Mouse (Mus musculus): ENCODE results near the gene Ntn1. TPM values are rescaled to one million over a fixed set of nuclear protein-coding genes. Genes with fewer than 3 reads are reported as not detected.

The Ntn1 gene
- polyA plus RNA-seq, 1 experiment from 2014 or later: 1.7 TPM

DNA sequence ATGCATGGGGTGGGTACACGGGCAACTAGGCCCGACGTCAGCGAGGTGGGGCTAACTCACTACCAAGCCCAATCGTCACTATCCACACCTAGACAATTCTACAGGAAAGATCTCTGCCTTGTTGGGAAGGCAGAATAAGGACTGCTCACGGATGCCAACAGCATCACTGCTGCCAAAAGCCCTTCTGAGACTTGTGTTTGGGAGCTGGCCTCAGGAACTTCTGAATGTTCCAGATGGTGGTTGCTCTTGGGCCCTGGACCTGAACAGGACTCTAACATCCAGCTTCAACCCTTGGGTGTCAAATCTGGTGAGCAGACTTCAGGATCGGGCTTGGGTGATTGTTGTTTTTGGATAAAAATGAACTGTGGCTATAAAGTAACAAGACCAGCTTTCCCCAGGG, 61.3 kb downstream of the Ntn1 start:
- no peaks in the 10 kb centered on the region for H3K9me3 ChIP-seq (ENCODE audit: control insufficient read depth, low read length)
- 93% methylated on average over 7 of the region's 7 CpGs for WGBS
- H3K36me3 ChIP-seq (ENCODE audit: control insufficient read depth, insufficient read depth, low read length): no peaks in the 10 kb centered on the region
- H3K4me2 ChIP-seq (ENCODE audit: low read depth, low read length): no peak overlapping the region
- no peak overlapping the region for H3K4me3 ChIP-seq (ENCODE audit: low read length)
- ATAC-seq (ENCODE audit: low read depth): no peak
- H3K4me1 ChIP-seq (replicated peaks; ENCODE audit: control insufficient read depth, insufficient read depth, low read length): peaks cover 17% of the 10 kb centered on the region
- no peak overlapping the region for H3K27ac ChIP-seq (ENCODE audit: low read length)
- no peak overlapping the region for H3K9ac ChIP-seq (ENCODE audit: low read length)
- no peaks in the 10 kb centered on the region for H3K27me3 ChIP-seq (ENCODE audit: control insufficient read depth, insufficient read depth, low read depth, low read length)

GRCm38 (mm10) chr11:68331676-68332265, 68.9 kb downstream of the Ntn1 start:
- Histone ChIP-seq H3K9ac (ENCODE audit: low read length) (no peak overlapping the region), H3K27ac (ENCODE audit: low read length) (no peak overlapping the region), H3K27me3 (ENCODE audit: control insufficient read depth, insufficient read depth, low read depth, low read length) (no peaks in the 10 kb centered on the region), H3K9me3 (ENCODE audit: control insufficient read depth, low read length) (no peaks in the 10 kb centered on the region), H3K4me3 (ENCODE audit: low read length) (no peak overlapping the region), H3K36me3 (ENCODE audit: control insufficient read depth, insufficient read depth, low read length) (no peaks in the 10 kb centered on the region), H3K4me2 (ENCODE audit: low read depth, low read length) (no peak overlapping the region), H3K4me1 (replicated peaks; ENCODE audit: control insufficient read depth, insufficient read depth, low read length) (no peaks in the 10 kb centered on the region; the same call in 1 of the 2 replicates)
- ATAC-seq (ENCODE audit: low read depth): no peak
- WGBS: 77% methylated on average over 13 of the region's 13 CpGs

- ATAC-seq (ENCODE audit: low read depth): no peak
- Histone ChIP-seq H3K9me3 (ENCODE audit: control insufficient read depth, low read length) (no peaks in the 10 kb centered on the region), H3K9ac (ENCODE audit: low read length) (no peak overlapping the region), H3K4me3 (ENCODE audit: low read length) (no peak overlapping the region), H3K27ac (ENCODE audit: low read length) (no peak overlapping the region), H3K4me1 (replicated peaks; ENCODE audit: control insufficient read depth, insufficient read depth, low read length) (no peaks in the 10 kb centered on the region; the same call in 1 of the 2 replicates), H3K4me2 (ENCODE audit: low read depth, low read length) (no peak overlapping the region), H3K27me3 (ENCODE audit: control insufficient read depth, insufficient read depth, low read depth, low read length) (no peaks in the 10 kb centered on the region), H3K36me3 (ENCODE audit: control insufficient read depth, insufficient read depth, low read length) (no peaks in the 10 kb centered on the region)
- WGBS: 64% methylated on average over 6 of the region's 6 CpGs
Measured at GRCm38 (mm10) chr11:68331117-68331437, 69.5 kb downstream of the Ntn1 start.

GRCm38 (mm10) chr11:68330398-68331116, 70.1 kb downstream of the Ntn1 start:
- H3K9me3 ChIP-seq (ENCODE audit: control insufficient read depth, low read length): no peaks in the 10 kb centered on the region
- no peak overlapping the region for H3K9ac ChIP-seq (ENCODE audit: low read length)
- H3K36me3 ChIP-seq (ENCODE audit: control insufficient read depth, insufficient read depth, low read length): no peaks in the 10 kb centered on the region
- H3K27me3 ChIP-seq (ENCODE audit: control insufficient read depth, insufficient read depth, low read depth, low read length): no peaks in the 10 kb centered on the region
- no peak overlapping the region for H3K4me3 ChIP-seq (ENCODE audit: low read length)
- WGBS: 59% methylated on average over 10 of the region's 10 CpGs
- no peak overlapping the region for H3K27ac ChIP-seq (ENCODE audit: low read length)
- H3K4me2 ChIP-seq (ENCODE audit: low read depth, low read length): no peak overlapping the region
- ATAC-seq (ENCODE audit: low read depth): no peak
- no peaks in the 10 kb centered on the region; the same call in 1 of the 2 replicates for H3K4me1 ChIP-seq (replicated peaks; ENCODE audit: control insufficient read depth, insufficient read depth, low read length)

GRCm38 (mm10) chr11:68324863-68325262, 75.8 kb downstream of the Ntn1 start:
- no peak for ATAC-seq (ENCODE audit: low read depth)
- no peak overlapping the region for H3K9ac ChIP-seq (ENCODE audit: low read length)
- no peaks in the 10 kb centered on the region for H3K4me1 ChIP-seq (replicated peaks; ENCODE audit: control insufficient read depth, insufficient read depth, low read length)
- H3K36me3 ChIP-seq (ENCODE audit: control insufficient read depth, insufficient read depth, low read length): no peaks in the 10 kb centered on the region
- WGBS: 84% methylated on average over 2 of the region's 2 CpGs
- H3K27me3 ChIP-seq (ENCODE audit: control insufficient read depth, insufficient read depth, low read depth, low read length): no peaks in the 10 kb centered on the region
- H3K4me3 ChIP-seq (ENCODE audit: low read length): no peak overlapping the region
- H3K9me3 ChIP-seq (ENCODE audit: control insufficient read depth, low read length): no peaks in the 10 kb centered on the region
- H3K27ac ChIP-seq (ENCODE audit: low read length): no peak overlapping the region
- no peak overlapping the region for H3K4me2 ChIP-seq (ENCODE audit: low read depth, low read length)

- H3K36me3 ChIP-seq (ENCODE audit: control insufficient read depth, insufficient read depth, low read length): no peaks in the 10 kb centered on the region
- H3K27ac ChIP-seq (ENCODE audit: low read length): no peak overlapping the region
- H3K27me3 ChIP-seq (ENCODE audit: control insufficient read depth, insufficient read depth, low read depth, low read length): no peaks in the 10 kb centered on the region
- no peak overlapping the region for H3K4me3 ChIP-seq (ENCODE audit: low read length)
- ATAC-seq (ENCODE audit: low read depth): no peak
- no peak overlapping the region for H3K9ac ChIP-seq (ENCODE audit: low read length)
- H3K9me3 ChIP-seq (ENCODE audit: control insufficient read depth, low read length): no peaks in the 10 kb centered on the region
- no peaks in the 10 kb centered on the region for H3K4me1 ChIP-seq (replicated peaks; ENCODE audit: control insufficient read depth, insufficient read depth, low read length)
- no peak overlapping the region for H3K4me2 ChIP-seq (ENCODE audit: low read depth, low read length)
- 66% methylated on average over 7 of the region's 7 CpGs for WGBS
Measured at GRCm38 (mm10) chr11:68321417-68321816, 79.2 kb downstream of the Ntn1 start.

DNA sequence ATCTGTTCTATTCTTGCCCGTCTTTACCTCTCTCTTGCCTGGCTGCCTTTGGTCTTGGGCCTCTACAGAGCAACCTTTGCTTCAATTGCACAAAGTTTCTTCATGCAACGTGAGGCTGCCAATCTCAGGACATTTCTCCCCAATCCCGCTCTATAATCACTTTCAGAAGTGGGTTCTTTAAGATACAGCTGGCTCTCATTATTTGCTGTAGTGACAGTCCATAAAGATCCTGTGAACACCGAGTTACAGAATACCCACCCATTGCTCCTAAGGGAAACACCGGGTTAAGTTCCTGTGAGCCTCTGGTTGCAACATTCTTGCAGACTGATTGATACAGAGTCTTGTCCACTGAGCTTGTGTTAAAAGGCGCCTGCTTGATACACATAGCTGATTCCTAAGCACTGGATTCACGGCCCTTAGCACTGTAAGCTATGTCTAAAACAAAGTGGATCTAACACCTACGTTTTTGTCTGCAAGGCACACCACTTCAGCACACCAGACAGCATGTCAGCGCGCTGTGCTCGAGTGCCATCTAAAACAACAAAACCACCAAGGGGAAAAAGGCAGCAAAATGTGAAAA, 85.0 kb downstream of the Ntn1 start:
- H3K27ac ChIP-seq (ENCODE audit: low read length): no peak overlapping the region
- H3K27me3 ChIP-seq (ENCODE audit: control insufficient read depth, insufficient read depth, low read depth, low read length): no peaks in the 10 kb centered on the region
- ATAC-seq (ENCODE audit: low read depth): no peak
- peaks cover 3% of the 10 kb centered on the region; the same call in 1 of the 2 replicates for H3K9me3 ChIP-seq (ENCODE audit: control insufficient read depth, low read length)
- H3K36me3 ChIP-seq (ENCODE audit: control insufficient read depth, insufficient read depth, low read length): no peaks in the 10 kb centered on the region
- H3K4me2 ChIP-seq (ENCODE audit: low read depth, low read length): no peak overlapping the region
- H3K4me1 ChIP-seq (replicated peaks; ENCODE audit: control insufficient read depth, insufficient read depth, low read length): no peaks in the 10 kb centered on the region
- no peak overlapping the region for H3K9ac ChIP-seq (ENCODE audit: low read length)
- 70% methylated on average over 11 of the region's 11 CpGs for WGBS
- no peak overlapping the region for H3K4me3 ChIP-seq (ENCODE audit: low read length)

GRCm38 (mm10) chr11:68313861-68314260, 86.8 kb downstream of the Ntn1 start:
- WGBS: 59% methylated on average over 4 of the region's 4 CpGs
- H3K4me1 ChIP-seq (replicated peaks; ENCODE audit: control insufficient read depth, insufficient read depth, low read length): no peaks in the 10 kb centered on the region
- no peak overlapping the region for H3K27ac ChIP-seq (ENCODE audit: low read length)

DNA sequence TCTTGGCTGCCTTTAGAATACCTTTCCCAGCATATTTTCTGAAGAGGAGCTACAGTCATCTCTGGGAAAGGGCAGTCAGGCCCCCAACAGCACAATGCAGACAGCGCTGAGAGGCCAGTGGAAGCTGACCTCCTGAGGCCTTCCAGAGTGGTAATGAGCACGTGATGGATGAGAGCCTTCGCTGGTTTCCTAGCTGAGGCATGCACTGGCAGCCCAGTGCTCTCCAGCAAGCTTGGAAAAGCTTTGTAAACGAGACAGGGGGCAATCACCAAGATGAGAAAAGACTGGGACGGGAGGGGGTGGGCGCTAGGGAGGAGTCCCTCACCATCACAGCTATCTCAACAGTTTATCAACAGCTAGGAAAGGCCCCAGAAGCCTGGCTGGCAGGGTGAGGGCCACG, 87.6 kb downstream of the Ntn1 start:
- Histone ChIP-seq H3K4me2 (ENCODE audit: low read depth, low read length) (no peak overlapping the region), H3K27ac (ENCODE audit: low read length) (no peak overlapping the region), H3K4me3 (ENCODE audit: low read length) (no peak overlapping the region), H3K9ac (ENCODE audit: low read length) (no peak overlapping the region), H3K4me1 (replicated peaks; ENCODE audit: control insufficient read depth, insufficient read depth, low read length) (no peaks in the 10 kb centered on the region), H3K27me3 (ENCODE audit: control insufficient read depth, insufficient read depth, low read depth, low read length) (no peaks in the 10 kb centered on the region), H3K36me3 (ENCODE audit: control insufficient read depth, insufficient read depth, low read length) (no peaks in the 10 kb centered on the region), H3K9me3 (ENCODE audit: control insufficient read depth, low read length) (peaks cover 3% of the 10 kb centered on the region; the same call in 1 of the 2 replicates)
- ATAC-seq (ENCODE audit: low read depth): no peak
- WGBS: 29% methylated on average over 7 of the region's 7 CpGs

More at GRCm38 (mm10) chr11:68313861-68314260, 86.8 kb downstream of the Ntn1 start:
- no peak overlapping the region for H3K4me2 ChIP-seq (ENCODE audit: low read depth, low read length)
- no peaks in the 10 kb centered on the region for H3K27me3 ChIP-seq (ENCODE audit: control insufficient read depth, insufficient read depth, low read depth, low read length)
- H3K9me3 ChIP-seq (ENCODE audit: control insufficient read depth, low read length): peaks cover 3% of the 10 kb centered on the region; the same call in 1 of the 2 replicates
- no peaks in the 10 kb centered on the region for H3K36me3 ChIP-seq (ENCODE audit: control insufficient read depth, insufficient read depth, low read length)
- ATAC-seq (ENCODE audit: low read depth): no peak
- no peak overlapping the region for H3K9ac ChIP-seq (ENCODE audit: low read length)
- no peak overlapping the region for H3K4me3 ChIP-seq (ENCODE audit: low read length)
